Mouse (Mus musculus) adrenal gland, postnatal 25 days (tissue): ENCODE measurements around the gene Cggbp1. TPM values are rescaled to one million over a fixed set of nuclear protein-coding genes. Genes with fewer than 3 reads are reported as not detected.

Experiments used
- DNase-seq: peaks from one replicate; pipeline ENCODE4 v3.0.0; 2021; ENCODE audit warnings: mixed read lengths
- total RNA-seq: library from RNA; stranded (reverse); gene quantifications from 2 replicates; pipeline ENCODE4 v1.2.3, GENCODE M21; 2021

The Cggbp1 gene
- total RNA-seq, 1 experiment from 2014 or later = 153 TPM

DNA sequence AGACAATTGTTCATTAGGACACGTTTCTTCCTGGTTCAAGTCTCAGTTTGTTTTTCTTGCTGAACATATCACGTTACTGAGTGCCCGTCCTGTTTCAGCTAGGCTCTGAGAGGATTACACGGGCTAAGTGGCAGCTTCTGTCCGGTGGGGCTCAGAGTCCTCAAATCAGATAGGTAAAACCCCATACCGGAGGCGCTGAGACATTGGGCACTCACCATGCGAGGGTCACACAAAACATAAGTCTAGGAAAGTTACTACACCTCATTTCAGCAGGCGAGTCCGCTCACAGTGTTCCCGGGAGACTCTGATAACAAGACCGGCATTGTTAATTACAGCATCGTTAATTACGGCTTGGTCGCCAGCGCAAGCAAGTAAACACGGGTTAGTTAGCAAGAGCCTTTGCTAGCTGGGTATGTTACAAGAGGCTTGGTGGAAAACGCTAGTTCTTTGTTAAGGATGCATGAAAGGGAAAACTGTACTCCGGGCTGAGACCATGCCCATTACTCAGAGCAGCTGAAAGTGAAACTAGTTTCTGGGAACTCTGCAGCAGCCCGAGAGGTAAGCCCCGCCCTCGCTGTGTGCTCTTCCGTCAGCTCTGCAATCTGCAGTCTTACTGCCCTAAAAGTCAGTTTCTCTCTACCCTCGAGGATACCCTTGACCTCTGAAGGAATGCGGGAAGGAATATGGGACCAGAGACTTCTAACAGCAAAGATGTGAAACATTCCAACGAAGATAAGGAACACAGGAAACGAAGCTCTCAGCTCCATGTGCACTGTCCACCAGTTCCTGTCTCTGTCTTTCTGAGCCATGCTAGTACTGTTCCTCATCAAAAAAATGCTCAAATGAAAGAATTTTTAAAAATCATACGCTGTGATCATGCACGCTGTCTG lies 21.9 kb downstream of the Cggbp1 start:
- peak; percentile 68 for DNase-seq

DNA sequence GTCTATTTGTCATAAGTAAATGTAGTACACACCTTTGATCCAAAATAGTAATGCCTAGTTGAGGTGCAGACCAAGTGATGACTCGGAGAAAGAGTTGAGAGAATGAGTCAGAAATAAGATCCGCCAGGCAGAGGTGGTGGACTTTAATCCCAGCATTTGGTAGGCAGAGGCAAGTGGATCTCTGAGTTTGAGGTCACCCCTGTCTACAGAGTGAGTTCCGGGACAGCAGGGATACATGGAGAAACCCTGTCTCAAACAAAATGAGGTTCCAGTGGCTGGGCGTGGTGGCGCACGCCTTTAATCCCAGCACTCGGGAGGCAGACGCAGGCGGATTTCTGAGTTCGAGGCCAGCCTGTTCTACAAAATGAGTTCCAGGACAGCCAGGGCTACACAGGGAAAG lies 23.6 kb downstream of the Cggbp1 start:
- no peak for DNase-seq

DNA sequence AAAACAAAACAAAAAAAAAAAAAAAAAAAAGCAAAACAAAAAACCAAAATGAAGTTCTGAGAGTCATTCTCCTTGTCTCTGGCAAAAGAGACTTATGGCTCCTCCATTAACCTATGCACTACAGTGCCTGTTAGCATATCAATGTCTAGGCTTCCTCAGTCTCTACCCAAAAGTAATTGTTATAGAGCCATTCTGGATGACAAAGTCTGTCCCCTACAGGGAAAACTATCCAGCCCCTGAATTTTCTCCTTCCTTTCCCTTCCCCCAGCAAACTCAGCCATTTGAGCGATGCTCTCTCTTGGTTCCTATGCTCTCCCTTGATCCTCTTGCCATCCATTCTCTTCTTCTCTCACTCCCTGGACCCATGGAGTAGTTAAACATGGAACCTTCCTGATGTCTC lies 24.0 kb downstream of the Cggbp1 start:
- no peak for DNase-seq

DNA sequence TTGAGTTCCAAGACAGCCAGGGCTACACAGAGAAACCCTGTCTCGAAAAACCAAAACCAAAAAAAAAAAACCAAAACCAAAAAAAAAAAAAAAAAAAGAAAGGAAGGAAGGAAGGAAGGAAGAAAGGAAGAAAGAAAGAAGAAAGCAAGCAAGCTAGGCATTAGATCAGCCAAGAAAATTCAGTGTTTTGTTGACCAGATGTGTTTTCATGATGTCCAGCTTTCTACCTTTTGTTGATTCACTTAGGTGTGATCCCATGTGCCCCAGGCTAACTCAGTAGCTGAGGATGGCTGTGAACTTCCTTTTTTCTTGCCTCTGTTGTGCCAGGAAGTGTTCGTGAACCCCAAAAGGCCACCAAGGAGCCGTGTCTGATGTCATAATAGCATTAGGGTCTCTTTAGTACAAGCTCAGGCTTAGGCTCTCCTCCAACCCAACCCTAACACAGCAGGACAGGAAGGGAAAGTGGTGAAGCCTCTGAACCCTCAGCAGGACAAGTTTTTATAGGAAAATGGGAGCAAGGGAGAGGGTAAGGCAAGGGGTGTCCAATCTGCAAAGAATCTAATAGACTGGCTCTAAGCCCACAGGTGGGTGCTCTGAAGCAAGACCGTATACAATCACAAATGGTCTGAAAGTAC lies 25.0 kb downstream of the Cggbp1 start:
- DNase-seq = no peak

DNA sequence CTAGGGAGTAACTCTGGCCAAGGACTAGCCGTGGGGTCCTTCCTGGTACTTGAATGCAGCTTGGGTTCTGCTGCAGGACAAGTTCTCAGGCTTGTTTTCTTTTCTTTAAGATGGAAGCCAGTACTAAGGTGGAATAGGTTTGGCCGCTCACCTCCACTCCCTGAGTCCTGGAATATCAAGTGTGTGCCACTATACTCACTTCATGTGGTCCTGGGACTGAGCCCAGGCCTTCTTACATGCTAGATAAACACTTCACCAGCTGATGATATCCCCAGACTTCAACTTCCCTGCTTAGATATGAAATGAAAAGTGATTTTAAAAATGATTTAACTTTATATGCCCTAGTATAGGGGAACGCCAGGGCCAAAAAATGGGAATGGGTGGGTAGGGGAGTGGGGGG lies 25.5 kb downstream of the Cggbp1 start:
- DNase-seq = no peak

DNA sequence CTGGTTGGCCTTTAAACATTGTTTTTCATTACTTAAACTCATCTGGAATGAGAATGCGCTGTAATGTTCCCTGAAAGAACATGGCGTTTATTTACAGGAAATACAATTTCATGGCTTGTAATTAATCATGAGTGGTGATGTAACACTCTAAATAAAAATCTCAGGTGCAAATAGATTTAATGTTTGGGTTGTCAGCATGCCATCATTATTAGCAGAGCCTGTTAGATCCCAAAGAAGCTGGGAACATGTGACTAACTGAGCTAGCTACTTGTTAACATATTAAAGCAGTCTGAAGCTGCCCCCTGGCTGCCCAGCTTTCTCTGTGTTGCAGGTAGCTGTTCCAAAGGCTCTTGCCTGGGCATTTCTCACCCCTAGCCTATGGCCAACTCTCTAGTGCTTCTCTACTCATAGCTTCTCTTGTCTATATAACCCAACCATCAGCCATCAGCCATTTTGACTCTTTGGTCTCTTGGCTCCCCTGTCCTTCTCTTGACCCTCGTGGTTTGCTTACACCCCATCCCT lies 26.9 kb downstream of the Cggbp1 start:
- no peak for DNase-seq

DNA sequence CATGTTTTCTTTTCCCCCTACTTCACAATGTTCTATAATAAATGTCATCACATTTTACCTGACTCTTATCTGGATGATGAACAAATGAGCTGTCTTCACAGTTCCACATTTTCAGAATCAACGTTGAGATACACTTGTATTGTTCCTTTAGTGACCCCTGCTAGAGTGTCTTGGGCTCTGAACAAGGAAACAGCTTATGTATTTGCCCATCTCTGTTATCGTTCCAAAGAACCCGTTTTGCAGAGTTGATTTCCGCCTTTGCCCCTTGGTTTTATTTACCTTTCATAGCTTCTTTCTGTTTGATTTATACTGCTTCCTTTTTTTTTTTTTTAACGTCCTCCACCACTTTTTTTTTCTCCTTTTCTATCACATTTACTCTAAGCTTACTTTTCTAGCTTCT lies 27.9 kb downstream of the Cggbp1 start:
- no peak for DNase-seq

DNA sequence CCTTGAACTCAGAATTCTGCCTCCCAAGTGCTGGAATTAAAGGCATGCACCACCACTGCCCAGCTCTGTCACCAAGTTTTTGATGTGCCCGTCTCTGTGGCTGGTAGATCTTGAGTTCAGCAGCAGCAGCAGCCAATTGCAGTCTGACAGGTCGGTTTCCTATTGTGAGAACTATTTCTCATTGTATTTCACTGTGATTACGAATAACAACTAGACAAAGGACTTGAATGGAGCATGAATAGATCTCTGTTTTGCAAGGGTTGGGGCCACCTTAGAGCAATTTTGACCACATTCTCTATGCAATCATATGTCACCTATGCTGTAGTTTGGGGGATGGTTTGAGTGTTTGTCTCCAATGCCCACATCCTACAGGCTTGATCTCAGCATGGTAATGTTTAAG lies 29.2 kb downstream of the Cggbp1 start:
- no peak for DNase-seq

DNA sequence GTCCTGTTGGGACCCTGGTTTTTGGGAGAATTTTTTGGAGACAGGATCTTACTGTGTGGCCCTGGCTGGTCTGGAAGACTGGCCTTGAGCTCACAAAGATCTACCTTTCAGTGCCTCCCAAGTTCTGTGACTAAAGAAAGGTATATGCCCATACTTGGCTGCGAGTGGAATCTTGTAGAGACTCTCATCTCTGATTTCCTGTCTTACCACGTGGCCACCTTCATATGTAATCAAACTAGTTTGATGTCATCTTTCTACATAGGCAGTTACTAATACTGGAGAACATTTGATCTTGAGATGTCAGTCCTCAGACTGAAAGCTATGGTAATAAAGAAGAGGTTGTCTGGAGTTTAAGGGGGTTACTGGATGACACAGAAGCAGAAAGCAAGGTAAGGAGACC lies 29.6 kb downstream of the Cggbp1 start:
- DNase-seq = no peak

DNA sequence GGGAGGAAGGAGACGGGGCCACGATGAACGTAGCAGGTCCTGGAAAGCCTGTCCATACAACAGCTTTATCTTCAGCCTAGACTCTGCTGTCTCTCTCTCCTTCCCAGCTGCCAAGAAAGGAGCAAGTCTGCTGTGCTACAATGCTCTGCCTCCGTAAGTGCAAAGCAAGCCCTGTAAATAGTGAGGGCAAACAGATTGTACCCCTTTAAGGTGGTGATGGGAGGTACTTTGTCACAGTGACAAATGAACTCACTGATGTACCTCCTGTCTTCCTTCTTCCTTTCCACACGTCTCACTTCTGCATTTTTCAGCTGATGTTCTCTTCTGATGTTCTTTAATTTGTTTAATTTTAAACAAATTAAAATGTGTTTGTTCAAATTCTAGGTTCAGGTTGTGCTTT lies 32.1 kb downstream of the Cggbp1 start:
- no peak for DNase-seq

DNA sequence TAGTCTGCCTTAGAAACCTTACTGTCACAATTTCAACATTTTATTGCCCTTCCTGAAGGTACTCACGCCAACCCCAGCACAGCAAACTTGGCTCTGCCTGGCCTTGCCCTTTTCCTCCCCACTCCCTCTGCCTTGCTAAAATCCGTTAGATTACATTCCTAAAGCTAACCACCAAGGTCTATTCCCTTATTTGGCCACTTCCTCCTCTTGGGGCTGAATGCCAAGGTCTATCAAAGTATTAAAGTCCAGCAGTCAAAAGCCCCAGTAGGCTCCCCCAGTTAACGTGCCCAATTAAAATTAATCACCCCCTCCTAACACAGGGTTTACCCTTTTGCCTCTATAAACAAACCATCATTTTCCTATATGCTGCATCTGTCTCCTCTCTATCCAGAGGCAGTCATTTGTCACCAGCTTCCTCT lies 32.6 kb downstream of the Cggbp1 start:
- DNase-seq = peak; percentile 49

DNA sequence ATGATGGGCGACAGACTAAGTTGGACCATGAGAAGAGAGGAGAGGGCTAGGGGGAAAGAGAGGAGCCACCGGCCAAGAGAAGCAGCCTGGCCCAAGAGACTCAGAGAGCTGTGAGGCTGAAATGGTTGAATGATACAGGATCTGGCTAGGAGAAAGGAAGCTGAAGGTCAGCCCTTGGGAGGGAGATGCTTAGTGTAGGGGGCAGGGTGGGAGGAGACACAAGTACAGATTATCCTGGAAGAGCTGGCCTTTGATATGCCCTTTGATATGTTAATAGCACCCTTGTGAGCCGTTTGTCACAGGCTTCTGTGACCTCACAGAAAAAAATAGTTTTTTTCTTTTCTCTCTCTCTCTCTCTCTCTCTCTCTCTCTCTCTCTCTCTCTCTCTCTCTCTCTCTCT lies 33.3 kb downstream of the Cggbp1 start:
- DNase-seq = peak; percentile 20

DNA sequence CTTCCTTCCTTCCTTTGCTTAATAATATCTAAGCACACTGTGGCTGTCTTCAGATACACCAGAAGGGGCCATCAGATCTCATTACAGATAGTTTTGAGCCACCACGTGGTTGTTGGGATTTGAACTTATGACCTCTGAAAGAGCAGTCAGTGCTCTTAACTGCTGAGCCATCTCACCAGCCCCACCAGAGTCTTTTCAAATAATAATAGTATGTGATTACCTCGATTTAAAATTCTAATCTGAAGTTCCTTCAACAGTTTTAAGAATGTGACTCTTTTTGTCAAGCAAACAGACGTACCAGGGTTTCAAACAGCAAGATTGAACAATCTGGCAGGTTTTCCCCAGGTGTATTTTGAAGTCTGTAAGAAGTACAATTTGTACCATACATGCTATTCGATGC lies 33.8 kb downstream of the Cggbp1 start:
- DNase-seq = no peak

DNA sequence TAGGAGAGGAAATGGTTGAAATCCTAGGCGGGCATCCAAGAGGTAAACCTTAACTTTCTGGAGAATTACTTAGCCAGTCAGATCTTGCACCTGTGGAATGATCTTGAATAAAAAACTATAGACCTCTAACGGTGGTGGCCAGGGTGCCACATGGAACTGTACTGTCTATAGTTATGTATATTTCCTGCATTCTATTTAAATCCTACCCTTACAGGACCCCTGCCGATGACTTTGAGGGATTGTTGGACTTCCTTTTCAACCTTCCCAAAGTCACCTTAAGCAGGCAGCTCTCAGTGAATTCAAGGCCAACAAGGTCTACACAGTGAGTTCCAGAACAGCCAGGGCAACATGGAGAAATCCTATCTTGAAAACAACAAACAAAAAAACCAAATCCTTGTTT lies 37.7 kb downstream of the Cggbp1 start:
- no peak for DNase-seq

DNA sequence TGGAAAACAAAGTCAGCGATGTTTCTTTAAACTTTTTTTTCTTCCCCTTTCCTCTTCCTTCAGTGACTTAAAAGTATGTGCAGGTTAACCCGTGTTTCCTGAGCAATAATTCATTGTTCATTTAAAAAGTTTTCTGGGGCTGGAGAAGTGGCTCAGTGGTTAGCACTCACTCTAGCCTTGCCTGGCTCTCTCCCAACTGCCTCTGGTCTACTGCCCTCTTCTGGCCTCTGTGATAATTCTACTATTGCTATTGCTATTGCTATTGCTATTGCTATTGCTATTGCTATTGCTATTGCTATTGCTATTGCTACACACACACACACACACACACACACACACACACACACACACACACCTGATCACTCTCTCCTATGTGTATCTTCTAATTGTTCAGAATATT lies 47.3 kb downstream of the Cggbp1 start:
- DNase-seq = peak; percentile 23

DNA sequence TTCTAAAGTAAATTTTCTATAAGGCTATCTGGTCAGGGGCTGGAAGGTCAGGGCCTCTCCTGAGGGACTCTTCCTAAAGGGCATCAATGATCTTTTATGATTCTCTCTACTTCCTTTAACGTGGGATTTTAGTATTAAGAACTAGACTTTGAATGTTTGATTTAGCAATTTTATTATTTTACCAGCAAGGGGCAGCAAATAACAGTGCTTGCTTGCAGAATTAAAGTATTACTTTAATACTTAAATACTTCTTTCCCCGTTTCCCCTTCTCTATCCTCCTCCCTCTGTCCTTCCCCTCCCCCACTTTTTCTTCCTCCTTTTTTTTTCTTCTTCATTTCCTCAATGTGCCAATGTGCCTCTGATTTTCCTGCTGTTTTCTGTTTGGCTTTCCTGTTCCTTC lies 51.5 kb downstream of the Cggbp1 start:
- no peak for DNase-seq

DNA sequence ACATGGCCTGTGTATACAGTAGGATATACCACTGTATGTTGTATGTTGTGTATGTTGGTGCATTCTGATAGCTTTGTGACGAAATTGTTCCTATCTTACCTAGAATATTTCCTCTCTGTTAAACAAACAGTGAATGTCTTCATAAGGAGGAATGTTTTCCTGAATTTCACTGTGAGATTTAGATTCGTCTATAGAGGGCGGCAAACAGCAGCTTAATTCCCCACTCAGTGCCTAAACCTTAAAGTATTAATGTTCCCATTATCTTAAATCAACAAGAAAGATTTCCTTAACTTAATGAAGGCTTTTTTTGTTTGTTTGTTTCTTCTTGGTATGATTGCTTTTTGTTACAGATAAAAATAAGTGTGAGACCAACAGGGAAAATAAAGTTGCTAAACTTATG lies 55.3 kb downstream of the Cggbp1 start:
- DNase-seq = no peak

DNA sequence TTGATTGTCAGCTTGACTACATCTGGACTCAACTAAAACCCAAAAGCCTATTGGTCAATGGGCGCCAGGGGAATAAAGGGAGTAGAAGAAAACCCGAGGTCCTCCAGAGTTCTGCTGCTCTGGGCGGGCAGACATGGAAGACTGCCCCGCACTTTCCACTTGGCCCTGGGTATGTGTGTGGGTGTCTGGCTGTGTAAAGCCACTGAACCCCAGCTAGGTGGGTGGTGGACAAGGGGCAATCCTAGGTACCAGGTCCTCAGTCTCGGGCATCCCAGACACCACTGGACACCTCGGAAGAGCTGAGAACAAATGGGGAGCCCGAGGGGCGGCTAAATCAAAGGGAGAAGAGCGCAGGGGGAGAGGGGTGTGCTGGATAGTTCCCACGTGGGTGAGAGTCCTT lies 57.0 kb downstream of the Cggbp1 start:
- no peak for DNase-seq

Other genes starting within 250 kb of the Cggbp1 start
- gene Csnka2ip, start 249.6 kb upstream of the Cggbp1 start, total RNA-seq = not detected in 2 replicates
- gene 4930453N24Rik, start 80.8 kb upstream of the Cggbp1 start, total RNA-seq = 29.5 and 36.7 TPM in 2 replicates
- 23.1 and 23.3 TPM in 2 replicates for gene Zfp654, start 344 bp upstream of the Cggbp1 start, total RNA-seq